Mouse (Mus musculus): ENCODE results near the gene Sparc. TPM values are rescaled to one million over a fixed set of nuclear protein-coding genes. Genes with fewer than 3 reads are reported as not detected.

Gene Sparc
- polyA plus RNA-seq, 1 experiment, result not detected

GRCm38 (mm10) chr11:55397441-55397840 is 25.5 kb downstream of the Sparc start:
- no peak for TF ChIP-seq GATA1 (IDR thresholded peaks at IDR 0.05; ENCODE audit: low read length)

- TF ChIP-seq GATA1 (IDR thresholded peaks at IDR 0.05; ENCODE audit: low read length), result no peak
These were observed 25.9 kb downstream of the Sparc start for GRCm38 (mm10) chr11:55397036-55397435.

GRCm38 (mm10) chr11:55395073-55395642 is 27.8 kb downstream of the Sparc start:
- no peak for TF ChIP-seq GATA1 (IDR thresholded peaks at IDR 0.05; ENCODE audit: low read length)

- TF ChIP-seq GATA1 (IDR thresholded peaks at IDR 0.05; ENCODE audit: low read length), result no peak
These were observed 28.4 kb downstream of the Sparc start for GRCm38 (mm10) chr11:55394592-55394991.

GRCm38 (mm10) chr11:55392474-55392873 is 30.5 kb downstream of the Sparc start:
- TF ChIP-seq GATA1 (IDR thresholded peaks at IDR 0.05; ENCODE audit: low read length), result no peak

GRCm38 (mm10) chr11:55389778-55390177 is 33.2 kb downstream of the Sparc start:
- TF ChIP-seq GATA1 (IDR thresholded peaks at IDR 0.05; ENCODE audit: low read length), result no peak

GRCm38 (mm10) chr11:55387576-55387975 is 35.4 kb downstream of the Sparc start:
- TF ChIP-seq GATA1 (IDR thresholded peaks at IDR 0.05; ENCODE audit: low read length), result no peak

- no peak for TF ChIP-seq GATA1 (IDR thresholded peaks at IDR 0.05; ENCODE audit: low read length)
These were observed 36.4 kb downstream of the Sparc start for GRCm38 (mm10) chr11:55386424-55387063.

GRCm38 (mm10) chr11:55383463-55384045 is 39.4 kb downstream of the Sparc start:
- no peak for TF ChIP-seq GATA1 (IDR thresholded peaks at IDR 0.05; ENCODE audit: low read length)

- no peak for TF ChIP-seq GATA1 (IDR thresholded peaks at IDR 0.05; ENCODE audit: low read length)
These were observed 42.1 kb downstream of the Sparc start for GRCm38 (mm10) chr11:55380908-55381307.

- TF ChIP-seq GATA1 (IDR thresholded peaks at IDR 0.05; ENCODE audit: low read length), result no peak
These were observed 44.6 kb downstream of the Sparc start for GRCm38 (mm10) chr11:55378371-55378770.

- TF ChIP-seq GATA1 (IDR thresholded peaks at IDR 0.05; ENCODE audit: low read length), result no peak
These were observed 49.1 kb downstream of the Sparc start for GRCm38 (mm10) chr11:55373838-55374237.

- TF ChIP-seq GATA1 (IDR thresholded peaks at IDR 0.05; ENCODE audit: low read length), result no peak
These were observed 49.6 kb downstream of the Sparc start for GRCm38 (mm10) chr11:55373373-55373772.

GRCm38 (mm10) chr11:55372001-55372400 is 51.0 kb downstream of the Sparc start:
- no peak for TF ChIP-seq GATA1 (IDR thresholded peaks at IDR 0.05; ENCODE audit: low read length)

GRCm38 (mm10) chr11:55369093-55369471 is 53.9 kb downstream of the Sparc start:
- TF ChIP-seq GATA1 (IDR thresholded peaks at IDR 0.05; ENCODE audit: low read length), result no peak

GRCm38 (mm10) chr11:55368388-55369092 is 54.4 kb downstream of the Sparc start:
- no peak for TF ChIP-seq GATA1 (IDR thresholded peaks at IDR 0.05; ENCODE audit: low read length)

Measured in G1E-ER4 (cell line).